Mouse (Mus musculus) embryonic fibroblast, embryonic 13.5 days (primary cell): ENCODE results near the gene Usp28. TPM values are rescaled to one million over a fixed set of nuclear protein-coding genes. Genes with fewer than 3 reads are reported as not detected.
"Not testable (repeated sequence)": the region's sequence is repeated elsewhere in the genome, so short reads cannot be mapped to it uniquely, and the experiment has no call there.

Experiments used
- H3K27ac ChIP-seq: 2 replicates; pipeline ENCODE4 v1.5.1; 2012; ENCODE audit warnings: low read length, control low read depth, inconsistent platforms; ENCODE audit not compliant: insufficient read depth
- H3K4me1 ChIP-seq: 2 replicates; pipeline ENCODE4 v1.6.1; 2011; ENCODE audit warnings: low read length; ENCODE audit not compliant: control insufficient read depth, insufficient read depth
- H3K4me3 ChIP-seq: 2 replicates; pipeline ENCODE4 v1.5.1; 2011; ENCODE audit warnings: mild to moderate bottlenecking, control low read depth, low read length; ENCODE audit not compliant: insufficient read depth
- CTCF ChIP-seq: IDR thresholded peaks from 2 replicates; pipeline ENCODE4 v1.5.1; 2011; ENCODE audit warnings: mild to moderate bottlenecking, control low read depth, low read length, moderate library complexity, borderline replicate concordance; ENCODE audit not compliant: insufficient read depth
- POLR2A ChIP-seq: IDR thresholded peaks from 2 replicates; pipeline ENCODE4 v1.6.1; 2011; ENCODE audit warnings: low read depth, mild to moderate bottlenecking, control low read depth, low read length, moderate library complexity
- polyA plus RNA-seq: library from polyadenylated mRNA; stranded (reverse); fragments of >200 nt; gene quantifications from 2 replicates; pipeline ENCODE4 v1.2.4, GENCODE M21; 2011; ENCODE audit warnings: low read depth; ENCODE audit not compliant: missing spikeins, insufficient read length

The Usp28 gene
- polyA plus RNA-seq, 1 experiment, result 20.7 TPM

- no peak overlapping the region for H3K27ac ChIP-seq
- TF ChIP-seq CTCF, result no peak
- TF ChIP-seq POLR2A, result no peak
These were observed 3.3 kb upstream of the Usp28 start for GRCm38 (mm10) chr9:48981827-48982226.

GRCm38 (mm10) chr9:48983801-48984200, 1.4 kb upstream of the Usp28 start:
- H3K4me1 ChIP-seq, H3K4me3 ChIP-seq, H3K27ac ChIP-seq: not testable (repeated sequence)

More at GRCm38 (mm10) chr9:48981827-48982226, 3.3 kb upstream of the Usp28 start:
- Histone ChIP-seq H3K4me3 (no peak overlapping the region), H3K4me1 (peaks cover 2% of the 10 kb centered on the region)

- Histone ChIP-seq H3K4me1 (peaks cover 5% of the 10 kb centered on the region), H3K27ac (peak overlapping the region; percentile 81), H3K4me3 (peak overlapping the region; percentile 46)
- TF ChIP-seq CTCF, result no peak
- TF ChIP-seq POLR2A, result no peak
These were observed 793 bp upstream of the Usp28 start for GRCm38 (mm10) chr9:48984320-48984844.

GRCm38 (mm10) chr9:48985708-48986088, 523 bp downstream of the Usp28 start:
- TF ChIP-seq CTCF (no peak), POLR2A (no peak)
- Histone ChIP-seq H3K27ac (0 out of 2 replicates have a peak overlapping the region, but pooled peaks have one; percentile 1), H3K4me3 (peak overlapping the region; percentile 65)

GRCm38 (mm10) chr9:48986616-48987141, 1.5 kb downstream of the Usp28 start:
- Histone ChIP-seq H3K4me1 (peaks cover 5% of the 10 kb centered on the region), H3K4me3 (0 out of 2 replicates have a peak overlapping the region, but pooled peaks have one; percentile 11), H3K27ac (no peak overlapping the region)
- TF ChIP-seq POLR2A, result no peak
- no peak for TF ChIP-seq CTCF

More at GRCm38 (mm10) chr9:48985708-48986088, 523 bp downstream of the Usp28 start:
- H3K4me1 ChIP-seq, result peaks cover 5% of the 10 kb centered on the region

GRCm38 (mm10) chr9:48987201-48988101, 2.3 kb downstream of the Usp28 start:
- Histone ChIP-seq H3K4me1 (peaks cover 5% of the 10 kb centered on the region), H3K4me3 (peak overlapping the region; percentile 11; the same call in 1 of the 2 replicates), H3K27ac (no peak overlapping the region)
- TF ChIP-seq POLR2A (no peak), CTCF (no peak)

- TF ChIP-seq POLR2A, result no peak
- TF ChIP-seq CTCF, result no peak
- H3K4me3 ChIP-seq, result no peak overlapping the region
- no peak overlapping the region for H3K27ac ChIP-seq
- H3K4me1 ChIP-seq, result peaks cover 4% of the 10 kb centered on the region
These were observed 6.5 kb downstream of the Usp28 start for GRCm38 (mm10) chr9:48991671-48992070.

- no peaks in the 10 kb centered on the region for H3K4me1 ChIP-seq
- no peak overlapping the region for H3K4me3 ChIP-seq
- H3K27ac ChIP-seq, result no peak overlapping the region
- TF ChIP-seq CTCF (no peak), POLR2A (no peak)
These were observed 9.6 kb downstream of the Usp28 start for GRCm38 (mm10) chr9:48994779-48995178.

- TF ChIP-seq POLR2A (no peak), CTCF (no peak)
- Histone ChIP-seq H3K4me1 (no peaks in the 10 kb centered on the region), H3K4me3 (no peak overlapping the region), H3K27ac (no peak overlapping the region)
These were observed 10.6 kb downstream of the Usp28 start for GRCm38 (mm10) chr9:48995735-48996134.

GRCm38 (mm10) chr9:48999256-48999655, 14.1 kb downstream of the Usp28 start:
- no peak for TF ChIP-seq CTCF
- no peak for TF ChIP-seq POLR2A
- Histone ChIP-seq H3K27ac (no peak overlapping the region), H3K4me1 (no peaks in the 10 kb centered on the region), H3K4me3 (no peak overlapping the region)
